Mouse (Mus musculus) liver, adult 2 months (tissue): ENCODE measurements at regions not wholly inside any gene's neighbourhood (a gene's known extent, or its start where the extent isn't known, plus 50 kb on each side); places are given as distances from the start of the nearest gene placed in this dataset.

ENCODE experiments used
- CTCF ChIP-seq: fragments of 200-500 bp; IDR thresholded peaks from 2 replicates; pipeline ENCODE4 v1.5.1; 2011; ENCODE audit warnings: low read depth, low read length, control low read depth
- POLR2A ChIP-seq: fragments of 200-500 bp; IDR thresholded peaks from 2 replicates; pipeline ENCODE4 v1.6.1; 2011; ENCODE audit warnings: low read length, control low read depth; ENCODE audit not compliant: insufficient read depth; ENCODE audit errors: extremely low read depth

GRCm38 (mm10) chr1:14626685-14627084, 1466.4 kb downstream of the 4930444P10Rik start:
- TF ChIP-seq POLR2A: no peak
- TF ChIP-seq CTCF: no peak
